Mouse (Mus musculus) intestine, postnatal 0 days (tissue): ENCODE measurements around the gene Olfr156. TPM values are rescaled to one million over a fixed set of nuclear protein-coding genes. Genes with fewer than 3 reads are reported as not detected.

Experiments
- ATAC-seq: fragments of 200-750 bp; cut with Nextera tagmentation; 2 replicates; pipeline ENCODE4 v1.8.0; 2017; ENCODE audit warnings: mild to moderate bottlenecking, moderate TSS enrichment, moderate library complexity
- H3K27ac ChIP-seq: fragments of 300-500 bp; sonication (generic); 2 replicates; pipeline ENCODE4 v1.5.1; 2014; ENCODE audit warnings: mild to moderate bottlenecking, low read depth, low read length, moderate library complexity
- H3K27me3 ChIP-seq: fragments of 300-500 bp; sonication (generic); replicated peaks from 2 replicates; pipeline ENCODE4 v1.6.1; 2014; ENCODE audit warnings: low read length, mixed read lengths; ENCODE audit not compliant: control insufficient read depth, insufficient read depth
- H3K36me3 ChIP-seq: fragments of 300-500 bp; sonication (generic); 2 replicates; pipeline ENCODE4 v1.6.1; 2014; ENCODE audit warnings: mild to moderate bottlenecking, moderate library complexity; ENCODE audit not compliant: control insufficient read depth, insufficient read depth
- H3K4me1 ChIP-seq: fragments of 300-500 bp; sonication (generic); replicated peaks from 2 replicates; pipeline ENCODE4 v1.6.1; 2014; ENCODE audit warnings: antibody characterized with exemption, low read length, mixed read lengths; ENCODE audit not compliant: control insufficient read depth, insufficient read depth
- H3K4me2 ChIP-seq: fragments of 300-500 bp; sonication (generic); replicated peaks from 2 replicates; pipeline ENCODE4 v1.6.1; 2014; ENCODE audit warnings: low read depth, mild to moderate bottlenecking, moderate library complexity
- H3K4me3 ChIP-seq: fragments of 300-500 bp; sonication (generic); 2 replicates; pipeline ENCODE4 v1.5.1; 2014; ENCODE audit warnings: low read depth, low read length
- H3K9ac ChIP-seq: fragments of 300-500 bp; sonication (generic); 2 replicates; pipeline ENCODE4 v1.6.1; 2014; ENCODE audit warnings: mild to moderate bottlenecking, low read depth, low read length
- H3K9me3 ChIP-seq: fragments of 300-500 bp; sonication (generic); 2 replicates; pipeline ENCODE4 v1.6.1; 2016; ENCODE audit warnings: mixed run types; ENCODE audit not compliant: control insufficient read depth
- CTCF ChIP-seq: sonication (generic); IDR thresholded peaks from 2 replicates; pipeline ENCODE4 v1.5.1; 2016; ENCODE audit warnings: low read depth, mild to moderate bottlenecking, control low read depth, antibody characterized with exemption, moderate library complexity
- WGBS: fragments of 180-500 bp; shearing (Covaris S2); extraction: QIAGEN DNeasy Blood & Tissue Kit; methylation state at CpG from one replicate; pipeline ENCODE4 v1.1.7; 2014; 5-methylcytosine and 5-hydroxymethylcytosine counted together
- polyA plus RNA-seq: library from polyadenylated mRNA; unstranded; fragments of >200 nt; fragmentation: Nextera tagmentation; extraction: Ambion mirVana; gene quantifications from 2 replicates; pipeline ENCODE4 v1.2.1, GENCODE M21; 2015

The Olfr156 gene
- polyA plus RNA-seq = not detected in 2 replicates

DNA sequence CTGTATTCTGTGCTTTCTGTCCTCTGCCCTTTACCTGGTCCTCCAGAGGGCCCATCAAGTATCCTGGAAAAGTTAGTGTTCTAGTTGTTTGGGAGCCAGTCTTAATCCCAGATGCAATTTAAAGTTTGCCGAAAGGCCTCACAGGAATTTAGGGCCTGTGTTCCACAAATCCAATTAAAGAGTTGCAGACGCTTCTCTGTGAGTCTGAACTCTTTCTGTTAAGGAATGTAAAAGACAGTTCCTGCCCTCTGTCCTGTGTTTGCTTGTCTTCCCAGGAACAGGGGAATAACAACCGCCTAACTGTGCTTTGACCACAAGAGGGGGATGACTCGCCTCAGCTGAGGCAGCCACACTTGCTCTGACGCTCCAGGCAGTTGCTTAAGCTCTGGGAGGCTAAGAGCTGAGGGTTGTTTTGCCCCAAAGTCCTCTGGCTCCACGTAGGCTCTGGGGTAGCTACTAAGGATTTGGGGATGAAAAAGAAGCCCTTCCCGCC is at the start of gene Olfr156:
Olfr156 (minus strand) TSS at position 51 of the 493 bp plus-strand sequence.
- ATAC-seq = no peak
- Histone ChIP-seq H3K4me2 (no peak within 1 kb of the TSS), H3K9me3 (no peaks in the 10 kb centered on the region), H3K9ac (no peak within 1 kb of the TSS), H3K36me3 (no peaks in the 10 kb centered on the region), H3K4me1 (no peaks in the 10 kb centered on the region), H3K4me3 (no peak within 1 kb of the TSS), H3K27ac (no peak within 1 kb of the TSS), H3K27me3 (no peaks in the 10 kb centered on the region)
- WGBS = 17% methylated on average over 7 of the region's 7 CpGs
- peak; percentile 76 for TF ChIP-seq CTCF

DNA sequence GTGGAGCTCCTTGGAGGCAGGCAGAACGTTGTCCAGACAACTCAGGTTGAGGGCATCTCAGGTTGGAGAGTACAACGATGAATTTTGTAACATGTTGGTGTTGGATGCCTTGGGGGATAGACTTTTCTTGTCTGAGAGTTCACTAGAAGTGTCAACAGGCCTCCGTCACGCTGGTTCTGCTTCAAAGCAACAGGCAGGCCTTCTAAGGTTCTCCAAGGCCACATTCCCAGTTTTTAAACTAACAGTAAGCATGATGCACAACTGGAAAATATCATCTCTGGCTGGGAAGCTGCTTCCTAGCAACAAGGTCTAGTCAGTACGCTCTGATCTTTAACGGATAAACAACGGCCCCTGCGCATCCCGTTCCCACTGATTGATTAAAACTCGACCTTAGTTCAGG is 46.1 kb upstream of the Olfr156 start:
- H3K4me1 ChIP-seq = no peaks in the 10 kb centered on the region
- H3K27ac ChIP-seq = no peak overlapping the region
- H3K4me2 ChIP-seq = no peak overlapping the region
- no peak overlapping the region for H3K4me3 ChIP-seq
- ATAC-seq = no peak
- WGBS = 81% methylated on average over 10 of the region's 10 CpGs
- no peak for TF ChIP-seq CTCF
- H3K9ac ChIP-seq = no peak overlapping the region
- no peaks in the 10 kb centered on the region for H3K9me3 ChIP-seq
- no peaks in the 10 kb centered on the region for H3K27me3 ChIP-seq
- H3K36me3 ChIP-seq = no peaks in the 10 kb centered on the region

DNA sequence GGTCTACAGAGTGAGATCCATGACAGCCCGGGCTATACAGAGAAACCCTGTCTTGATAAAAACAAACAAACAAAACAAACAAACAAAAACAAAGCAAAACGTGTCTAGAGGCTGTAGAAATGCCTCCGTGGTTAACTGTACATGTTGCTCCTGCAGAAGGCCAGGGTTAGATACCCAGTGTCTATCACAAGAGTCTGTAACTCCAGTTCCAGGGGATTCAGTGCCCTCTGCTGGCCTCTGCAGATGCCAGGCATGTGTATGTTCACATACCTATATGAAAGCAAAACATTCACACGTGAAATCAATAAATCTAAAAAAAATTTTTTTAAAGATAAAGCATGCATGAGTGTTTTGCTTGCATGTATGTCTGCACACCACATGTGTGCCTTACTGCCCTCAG is 39.6 kb upstream of the Olfr156 start:
- 61% methylated on average over 4 of the region's 4 CpGs for WGBS
- no peaks in the 10 kb centered on the region for H3K9me3 ChIP-seq
- TF ChIP-seq CTCF = peak; percentile 23; the same call in 1 of the 2 replicates
- no peak overlapping the region for H3K4me3 ChIP-seq
- no peaks in the 10 kb centered on the region for H3K36me3 ChIP-seq
- no peak overlapping the region for H3K9ac ChIP-seq
- ATAC-seq = no peak
- H3K4me1 ChIP-seq = no peaks in the 10 kb centered on the region
- no peak overlapping the region for H3K27ac ChIP-seq
- no peak overlapping the region for H3K4me2 ChIP-seq
- no peaks in the 10 kb centered on the region for H3K27me3 ChIP-seq

DNA sequence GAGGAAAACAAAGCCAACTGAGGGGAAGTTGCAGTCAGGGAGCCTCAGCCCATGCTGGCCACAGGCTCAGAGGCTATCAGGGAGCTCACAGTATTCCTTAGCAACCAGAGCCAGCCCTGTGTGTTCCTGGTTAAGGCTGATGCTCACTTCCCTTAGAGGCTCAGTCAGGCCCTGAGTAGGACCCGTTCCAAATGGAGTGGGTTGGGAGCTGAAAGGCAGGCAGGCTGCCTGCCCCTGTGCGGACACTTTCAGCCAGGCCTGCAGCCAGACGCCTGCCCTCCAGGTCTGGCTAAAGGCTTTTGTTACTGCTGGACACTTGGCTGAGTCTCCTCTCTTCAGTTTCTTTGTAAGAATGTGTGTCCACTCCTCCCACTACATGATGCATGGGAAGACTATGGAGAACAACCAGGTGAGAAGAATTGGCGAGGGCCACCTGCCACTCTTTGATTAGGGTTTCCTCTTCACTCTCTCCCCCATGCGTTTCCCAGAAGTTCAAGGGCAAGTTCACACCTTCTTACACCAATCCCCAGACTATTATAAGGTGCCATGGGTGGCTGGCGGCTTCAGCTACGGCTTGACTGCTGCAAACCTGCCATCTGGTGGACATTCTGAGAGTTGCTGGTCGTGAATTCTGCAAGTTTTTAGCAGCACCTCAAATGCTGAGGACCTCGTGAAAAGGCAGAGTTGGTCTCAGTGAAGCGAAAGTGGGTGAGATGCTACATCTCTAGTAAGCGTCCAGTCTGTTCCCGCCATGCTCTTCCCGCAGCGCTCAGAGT is 37.2 kb upstream of the Olfr156 start:
- Histone ChIP-seq H3K27me3 (no peaks in the 10 kb centered on the region), H3K27ac (no peak overlapping the region), H3K9me3 (no peaks in the 10 kb centered on the region), H3K4me3 (no peak overlapping the region), H3K9ac (no peak overlapping the region), H3K36me3 (no peaks in the 10 kb centered on the region), H3K4me2 (no peak overlapping the region), H3K4me1 (no peaks in the 10 kb centered on the region)
- WGBS = 19% methylated on average over 14 of the region's 14 CpGs
- peak; percentile 94 for TF ChIP-seq CTCF
- no peak for ATAC-seq

DNA sequence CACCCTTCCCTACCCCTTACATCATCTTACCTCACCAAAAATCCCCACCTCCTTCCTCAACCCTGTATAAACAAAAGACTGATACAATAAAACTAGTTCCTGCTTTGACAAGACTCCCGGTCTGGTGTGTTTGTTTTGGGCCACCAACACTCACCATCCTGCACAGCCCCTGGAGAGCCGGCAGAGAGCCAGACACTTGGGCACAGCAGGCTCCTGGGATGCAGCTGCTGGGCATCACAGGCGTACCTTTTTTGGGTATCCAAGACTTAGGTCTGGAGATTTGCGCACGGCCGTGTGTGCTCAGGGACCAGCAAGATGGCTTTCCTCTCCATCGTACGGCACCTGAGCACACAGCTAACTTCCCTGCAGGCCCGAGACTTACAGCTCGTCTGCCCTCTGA is 36.2 kb upstream of the Olfr156 start:
- ATAC-seq = no peak
- no peaks in the 10 kb centered on the region for H3K27me3 ChIP-seq
- WGBS = 62% methylated on average over 10 of the region's 10 CpGs

DNA sequence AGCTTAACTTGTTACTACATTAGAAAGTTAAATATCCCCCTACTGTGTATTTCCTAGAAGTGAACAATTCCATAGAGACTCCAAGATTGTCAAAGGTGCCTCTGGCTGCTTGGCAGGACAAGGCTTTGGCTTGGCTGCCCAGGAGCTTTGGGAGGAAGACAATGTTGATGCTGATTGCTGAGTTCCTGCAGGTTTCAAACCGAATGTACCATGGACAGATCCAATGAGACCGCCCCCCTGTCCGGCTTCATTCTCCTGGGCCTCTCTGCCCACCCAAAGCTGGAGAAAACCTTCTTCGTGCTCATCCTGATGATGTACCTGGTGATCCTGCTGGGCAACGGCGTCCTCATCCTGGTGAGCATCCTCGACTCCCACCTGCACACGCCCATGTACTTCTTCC is 30.4 kb upstream of the Olfr156 start:
- no peaks in the 10 kb centered on the region for H3K36me3 ChIP-seq
- no peak overlapping the region for H3K4me3 ChIP-seq
- H3K27ac ChIP-seq = no peak overlapping the region
- H3K4me2 ChIP-seq = no peak overlapping the region
- H3K9ac ChIP-seq = no peak overlapping the region
- no peak for ATAC-seq
- WGBS = 74% methylated on average over 8 of the region's 8 CpGs
- H3K4me1 ChIP-seq = no peaks in the 10 kb centered on the region
- TF ChIP-seq CTCF = no peak
- H3K27me3 ChIP-seq = no peaks in the 10 kb centered on the region
- no peaks in the 10 kb centered on the region for H3K9me3 ChIP-seq

More for the DNA sequence above, 36.2 kb upstream of the Olfr156 start:
- H3K9me3 ChIP-seq = no peaks in the 10 kb centered on the region
- H3K4me2 ChIP-seq = no peak overlapping the region
- TF ChIP-seq CTCF = no peak
- no peak overlapping the region for H3K27ac ChIP-seq
- no peaks in the 10 kb centered on the region for H3K36me3 ChIP-seq
- H3K4me3 ChIP-seq = no peak overlapping the region
- no peaks in the 10 kb centered on the region for H3K4me1 ChIP-seq
- H3K9ac ChIP-seq = no peak overlapping the region
